Mouse (Mus musculus) subcutaneous adipose tissue, adult 2 months (tissue): ENCODE measurements around the gene Tbc1d19. TPM values are rescaled to one million over a fixed set of nuclear protein-coding genes. Genes with fewer than 3 reads are reported as not detected.

Experiments
- polyA plus RNA-seq: library from polyadenylated mRNA; depleted of rRNA; stranded (reverse); fragments of >200 nt; gene quantifications from 2 replicates; pipeline ENCODE4 v1.2.3, GENCODE M21; 2012; ENCODE audit warnings: low replicate concordance; rRNA removed

The Tbc1d19 gene
- 13.8 and 15.6 TPM in 2 replicates for polyA plus RNA-seq

GRCm38 (mm10) chr5:53809115-53809991 lies at the start of gene Tbc1d19:
Tbc1d19 (plus strand) TSS chr5:53809606.

Other genes with a start within 250 kb of the Tbc1d19 start
- not detected in 2 replicates for gene Cckar, start 101.9 kb upstream of the Tbc1d19 start, polyA plus RNA-seq
- 18.9 and 26.0 TPM in 2 replicates for gene Stim2, start 188.9 kb downstream of the Tbc1d19 start, polyA plus RNA-seq